Mouse (Mus musculus) hindbrain, embryonic 13.5 days (tissue): Measurements from ENCODE around the gene Pde4dip. TPM values are rescaled to one million over a fixed set of nuclear protein-coding genes. Genes with fewer than 3 reads are reported as not detected.

Experiments
- ATAC-seq: fragments of 200-750 bp; cut with Nextera tagmentation; 2 replicates; pipeline ENCODE4 v1.8.0; 2017; ENCODE audit warnings: moderate TSS enrichment; ENCODE audit not compliant: low FRiP score
- H3K27ac ChIP-seq: fragments of 300-500 bp; sonication (generic); 2 replicates; pipeline ENCODE4 v1.5.1; 2015; ENCODE audit warnings: inconsistent platforms, mild to moderate bottlenecking, moderate library complexity
- H3K27me3 ChIP-seq: fragments of 300-500 bp; sonication (generic); 2 replicates; pipeline ENCODE4 v1.6.1; 2015; ENCODE audit warnings: mild to moderate bottlenecking, inconsistent platforms
- H3K36me3 ChIP-seq: fragments of 300-500 bp; sonication (generic); 2 replicates; pipeline ENCODE4 v1.6.1; 2015; ENCODE audit warnings: mild to moderate bottlenecking, inconsistent platforms
- H3K4me1 ChIP-seq: fragments of 300-500 bp; sonication (generic); replicated peaks from 2 replicates; pipeline ENCODE4 v1.6.1; 2015; ENCODE audit warnings: inconsistent platforms
- H3K4me2 ChIP-seq: fragments of 300-500 bp; sonication (generic); 2 replicates; pipeline ENCODE4 v1.6.1; 2015; ENCODE audit warnings: inconsistent platforms, mild to moderate bottlenecking, moderate library complexity
- H3K4me3 ChIP-seq: fragments of 300-500 bp; sonication (generic); 2 replicates; pipeline ENCODE4 v1.5.1; 2015; ENCODE audit warnings: mild to moderate bottlenecking, inconsistent platforms
- H3K9ac ChIP-seq: fragments of 300-500 bp; sonication (generic); 2 replicates; pipeline ENCODE4 v1.6.1; 2015; ENCODE audit warnings: mild to moderate bottlenecking, inconsistent platforms
- H3K9me3 ChIP-seq: fragments of 300-500 bp; sonication (generic); 2 replicates; pipeline ENCODE4 v1.6.1; 2016; ENCODE audit warnings: inconsistent platforms
- WGBS: fragments of 180-500 bp; shearing (Covaris S2); methylation state at CpG from one replicate; pipeline ENCODE4 v1.1.7; 2015; 5-methylcytosine and 5-hydroxymethylcytosine counted together
- polyA plus RNA-seq: library from polyadenylated mRNA; unstranded; fragments of >200 nt; fragmentation: Nextera tagmentation; extraction: Ambion mirVana; gene quantifications from 2 replicates; pipeline ENCODE4 v1.2.1, GENCODE M21; 2015

Gene Pde4dip
- polyA plus RNA-seq, 1 experiment from 2014 or later = 60.4 TPM

DNA sequence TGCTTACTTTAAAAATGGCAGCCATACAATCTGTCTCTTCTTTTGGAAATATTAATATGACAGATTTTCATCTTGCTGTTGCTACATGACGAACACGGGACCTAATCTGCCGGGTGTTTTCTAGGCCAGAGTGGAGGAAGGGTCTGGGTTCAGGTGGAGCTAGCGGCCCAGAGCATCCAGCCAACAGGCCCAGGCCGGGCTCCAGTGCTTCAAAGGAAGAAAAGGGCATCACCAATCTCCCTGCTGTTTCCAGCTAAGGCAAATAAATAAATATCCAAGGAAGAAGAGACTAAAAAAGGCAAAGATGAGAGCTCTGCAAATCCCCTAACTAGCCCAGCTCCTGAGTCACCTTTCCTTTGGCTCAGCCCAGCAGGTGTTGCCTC is 731 bp downstream of the Pde4dip start:
- peak overlapping the region; percentile 56 for H3K4me3 ChIP-seq
- WGBS = 66% methylated on average over 5 of the region's 5 CpGs
- peak overlapping the region; percentile 80 for H3K9ac ChIP-seq
- peak overlapping the region; percentile 81 for H3K27ac ChIP-seq
- H3K36me3 ChIP-seq = no peaks in the 10 kb centered on the region
- H3K4me2 ChIP-seq = peak overlapping the region; percentile 63
- ATAC-seq = peak; percentile 57
- peaks cover 12% of the 10 kb centered on the region for H3K4me1 ChIP-seq
- no peaks in the 10 kb centered on the region for H3K9me3 ChIP-seq
- H3K27me3 ChIP-seq = peaks cover 18% of the 10 kb centered on the region

DNA sequence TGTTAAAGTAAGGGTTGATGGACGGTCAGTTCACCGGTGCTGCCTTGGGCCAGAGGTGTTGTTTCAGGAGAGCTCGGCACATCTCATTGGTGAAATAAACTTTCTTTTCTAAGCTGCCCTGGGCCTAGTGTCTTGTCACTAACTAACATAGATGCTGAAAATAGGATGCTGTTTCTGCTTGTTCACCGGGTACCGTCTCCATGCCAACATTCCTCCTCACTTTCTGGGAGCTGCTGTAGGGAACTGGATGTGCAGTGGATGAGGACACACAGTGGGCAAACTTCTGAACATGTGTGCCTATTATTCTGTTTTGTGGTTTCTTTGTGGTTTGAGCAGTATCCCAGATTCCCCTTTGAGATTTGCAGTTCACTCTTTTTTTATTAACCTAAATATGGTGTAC is 6.9 kb downstream of the Pde4dip start:
- Histone ChIP-seq H3K27me3 (no peaks in the 10 kb centered on the region), H3K9ac (no peak overlapping the region), H3K4me2 (no peak overlapping the region), H3K36me3 (no peaks in the 10 kb centered on the region), H3K27ac (no peak overlapping the region), H3K4me3 (no peak overlapping the region), H3K4me1 (0 out of 2 replicates have a peak, but pooled peaks cover 1% of the 10 kb centered on the region), H3K9me3 (no peaks in the 10 kb centered on the region)
- WGBS = 97% methylated on average over 5 of the region's 5 CpGs
- ATAC-seq = no peak

DNA sequence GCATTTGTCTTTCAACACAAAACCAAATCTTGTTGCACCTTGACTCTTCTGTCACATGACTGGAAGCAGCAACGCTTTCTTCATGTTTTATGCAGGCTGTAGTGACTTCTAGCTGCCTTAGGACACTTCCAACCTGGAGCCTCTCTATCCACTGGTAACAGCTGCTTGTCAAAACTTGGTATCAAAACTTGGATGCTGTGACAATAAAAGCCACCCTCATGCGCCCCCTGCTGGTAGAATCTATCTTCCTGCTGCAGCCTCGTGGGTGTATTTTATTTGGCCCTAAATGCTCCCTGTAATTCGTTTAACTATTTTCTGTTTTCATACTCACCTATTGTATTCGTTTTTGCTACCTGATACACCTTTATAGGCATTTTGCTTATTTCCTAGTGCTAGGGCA is 9.3 kb downstream of the Pde4dip start:
- no peaks in the 10 kb centered on the region for H3K36me3 ChIP-seq
- no peak overlapping the region for H3K4me2 ChIP-seq
- H3K27ac ChIP-seq = no peak overlapping the region
- WGBS = 21% methylated on average over 5 of the region's 5 CpGs
- H3K27me3 ChIP-seq = no peaks in the 10 kb centered on the region
- no peak overlapping the region for H3K4me3 ChIP-seq
- ATAC-seq = 0 out of 2 replicates have a peak, but pooled peaks have one; percentile 38
- H3K9ac ChIP-seq = no peak overlapping the region
- peaks cover 8% of the 10 kb centered on the region for H3K4me1 ChIP-seq
- no peaks in the 10 kb centered on the region for H3K9me3 ChIP-seq

DNA sequence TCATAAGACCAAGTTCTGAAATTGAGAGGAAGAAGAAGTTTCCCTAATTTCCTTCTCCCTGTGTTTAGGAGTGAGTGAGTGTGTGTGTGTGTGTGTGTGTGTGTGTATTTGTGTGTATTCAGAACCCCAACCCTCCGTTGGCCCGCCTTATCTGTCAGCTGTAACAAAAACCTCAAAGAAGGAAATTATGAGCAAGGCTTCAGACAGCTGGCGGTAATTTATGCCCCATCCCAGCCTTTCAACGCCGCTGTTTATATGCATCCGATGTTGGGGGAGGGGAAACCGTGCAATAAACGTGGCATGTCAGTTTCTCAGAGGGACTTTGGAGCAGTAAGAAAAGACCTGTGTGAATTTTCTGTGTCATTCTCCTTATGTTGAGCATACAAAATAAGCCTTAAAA is 12.2 kb downstream of the Pde4dip start:
- 17% methylated on average over 8 of the region's 8 CpGs for WGBS
- Histone ChIP-seq H3K27me3 (no peaks in the 10 kb centered on the region), H3K36me3 (no peaks in the 10 kb centered on the region), H3K9me3 (no peaks in the 10 kb centered on the region), H3K4me1 (peaks cover 8% of the 10 kb centered on the region), H3K4me2 (no peak overlapping the region), H3K27ac (no peak overlapping the region), H3K4me3 (no peak overlapping the region), H3K9ac (no peak overlapping the region)
- no peak for ATAC-seq

DNA sequence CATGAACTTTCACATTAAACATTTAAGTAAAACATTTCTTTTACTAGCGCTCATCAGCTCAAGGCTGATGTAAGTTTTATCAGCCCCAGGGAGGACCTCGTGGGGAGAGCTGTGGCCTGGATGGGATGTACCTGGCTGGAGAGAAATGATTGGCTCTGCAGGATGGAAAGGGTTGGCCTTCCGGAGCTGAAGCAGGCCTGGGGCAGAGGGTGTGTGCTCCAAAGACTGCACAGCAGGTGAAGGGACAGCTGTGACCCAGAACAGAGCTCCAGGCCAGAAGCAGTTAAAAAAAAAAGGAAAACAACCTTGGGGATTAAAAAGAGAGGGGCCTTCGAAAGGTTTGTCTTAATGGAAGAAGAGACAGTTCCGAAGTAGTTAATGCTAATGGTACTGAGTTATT is 13.7 kb downstream of the Pde4dip start:
- Histone ChIP-seq H3K4me1 (peaks cover 8% of the 10 kb centered on the region), H3K4me3 (no peak overlapping the region), H3K9ac (no peak overlapping the region), H3K4me2 (no peak overlapping the region), H3K27ac (no peak overlapping the region), H3K36me3 (no peaks in the 10 kb centered on the region), H3K27me3 (peaks cover 4% of the 10 kb centered on the region), H3K9me3 (no peaks in the 10 kb centered on the region)
- no peak for ATAC-seq
- 29% methylated on average over 5 of the region's 5 CpGs for WGBS

DNA sequence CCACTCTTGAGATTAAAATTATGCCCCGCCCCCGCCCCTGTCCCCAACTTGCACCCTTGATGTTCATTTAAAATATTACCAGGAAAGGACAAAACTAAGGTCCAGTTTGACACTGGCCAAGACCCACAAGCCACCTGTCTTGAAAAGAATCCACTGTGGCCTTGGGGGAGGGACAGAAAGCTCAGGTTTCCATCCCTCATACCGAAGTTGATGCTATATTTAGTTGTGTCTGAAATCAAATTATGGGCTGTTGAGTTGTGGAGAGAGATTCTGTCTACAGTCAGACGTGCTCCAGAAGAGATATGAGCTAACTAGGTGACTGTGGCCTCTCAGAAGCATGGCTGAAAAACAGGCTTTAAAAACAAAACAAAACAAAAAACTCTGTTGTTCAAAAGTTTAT is 18.8 kb downstream of the Pde4dip start:
- H3K4me2 ChIP-seq = no peak overlapping the region
- no peak for ATAC-seq
- WGBS = 85% methylated on average over 4 of the region's 4 CpGs

GRCm38 (mm10) chr3:97868733-97869132 is 19.8 kb downstream of the Pde4dip start:
- Histone ChIP-seq H3K36me3 (no peaks in the 10 kb centered on the region), H3K4me3 (peak overlapping the region; percentile 59; the same call in 1 of the 2 replicates), H3K4me1 (peaks cover 9% of the 10 kb centered on the region), H3K4me2 (no peak overlapping the region), H3K9ac (no peak overlapping the region), H3K9me3 (no peaks in the 10 kb centered on the region), H3K27ac (no peak overlapping the region), H3K27me3 (peaks cover 38% of the 10 kb centered on the region)
- WGBS = 57% methylated on average over 5 of the region's 5 CpGs
- ATAC-seq = no peak

More for the DNA sequence above, 18.8 kb downstream of the Pde4dip start:
- Histone ChIP-seq H3K9me3 (no peaks in the 10 kb centered on the region), H3K9ac (no peak overlapping the region), H3K36me3 (no peaks in the 10 kb centered on the region), H3K4me1 (peaks cover 9% of the 10 kb centered on the region), H3K27ac (no peak overlapping the region), H3K27me3 (peaks cover 38% of the 10 kb centered on the region), H3K4me3 (no peak overlapping the region)

- H3K9me3 ChIP-seq = no peaks in the 10 kb centered on the region
- 3% methylated on average over 42 of the region's 42 CpGs for WGBS
Measured at GRCm38 (mm10) chr3:97868024-97868689, 20.4 kb downstream of the Pde4dip start.

GRCm38 (mm10) chr3:97867221-97868023 is 21.1 kb downstream of the Pde4dip start:
- WGBS = 3% methylated on average over 26 of the region's 28 CpGs
- peak overlapping the region; percentile 96 for H3K4me2 ChIP-seq
- H3K36me3 ChIP-seq = no peaks in the 10 kb centered on the region
- ATAC-seq = peak; percentile 83
- H3K4me3 ChIP-seq = peak overlapping the region; percentile 59
- peaks cover 9% of the 10 kb centered on the region for H3K4me1 ChIP-seq
- H3K27me3 ChIP-seq = peaks cover 38% of the 10 kb centered on the region
- H3K9ac ChIP-seq = peak overlapping the region; percentile 81
- H3K9me3 ChIP-seq = no peaks in the 10 kb centered on the region
- 0 out of 2 replicates have a peak overlapping the region, but pooled peaks have one; percentile 31 for H3K27ac ChIP-seq

More at GRCm38 (mm10) chr3:97868024-97868689, 20.4 kb downstream of the Pde4dip start:
- peaks cover 38% of the 10 kb centered on the region for H3K27me3 ChIP-seq
- ATAC-seq = peak; percentile 89
- H3K4me2 ChIP-seq = peak overlapping the region; percentile 96
- H3K4me1 ChIP-seq = peaks cover 9% of the 10 kb centered on the region
- H3K9ac ChIP-seq = peak overlapping the region; percentile 81
- H3K4me3 ChIP-seq = peak overlapping the region; percentile 59
- 0 out of 2 replicates have a peak overlapping the region, but pooled peaks have one; percentile 31 for H3K27ac ChIP-seq
- H3K36me3 ChIP-seq = no peaks in the 10 kb centered on the region

- Histone ChIP-seq H3K36me3 (no peaks in the 10 kb centered on the region), H3K9me3 (no peaks in the 10 kb centered on the region), H3K4me3 (peak overlapping the region; percentile 59), H3K27ac (no peak overlapping the region), H3K4me2 (peak overlapping the region; percentile 96), H3K9ac (peak overlapping the region; percentile 81), H3K27me3 (peaks cover 38% of the 10 kb centered on the region), H3K4me1 (peaks cover 9% of the 10 kb centered on the region)
- no peak for ATAC-seq
- 73% methylated on average over 4 of the region's 4 CpGs for WGBS
Measured at GRCm38 (mm10) chr3:97866696-97867095, 21.8 kb downstream of the Pde4dip start.

GRCm38 (mm10) chr3:97860820-97861451 is 27.6 kb downstream of the Pde4dip start:
- no peak for ATAC-seq
- H3K4me1 ChIP-seq = no peaks in the 10 kb centered on the region
- H3K4me3 ChIP-seq = no peak overlapping the region
- peaks cover 4% of the 10 kb centered on the region; the same call in 1 of the 2 replicates for H3K27me3 ChIP-seq
- no peaks in the 10 kb centered on the region for H3K9me3 ChIP-seq
- no peak overlapping the region for H3K27ac ChIP-seq
- H3K36me3 ChIP-seq = no peaks in the 10 kb centered on the region
- no peak overlapping the region for H3K4me2 ChIP-seq
- WGBS = 92% methylated on average over 7 of the region's 7 CpGs
- no peak overlapping the region for H3K9ac ChIP-seq

DNA sequence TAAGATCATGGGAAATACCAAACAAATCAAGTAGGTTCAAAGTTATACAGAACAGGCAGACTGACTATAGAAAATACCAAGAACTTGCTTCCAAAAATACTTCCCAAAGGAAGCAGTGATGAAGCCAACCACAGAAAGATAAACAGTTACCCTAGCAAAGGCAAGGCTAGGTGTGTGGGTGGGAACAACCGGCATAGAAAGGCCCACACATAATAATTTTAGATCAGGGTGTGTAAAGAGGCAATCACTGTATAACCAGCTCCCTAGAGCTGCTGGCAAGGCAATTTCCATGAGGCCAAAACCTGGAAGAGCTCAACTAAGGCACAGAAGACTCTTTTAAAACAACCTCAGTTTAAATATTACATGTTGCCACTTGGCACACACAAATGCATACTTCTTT is 29.1 kb downstream of the Pde4dip start:
- Histone ChIP-seq H3K9me3 (no peaks in the 10 kb centered on the region), H3K27me3 (no peaks in the 10 kb centered on the region), H3K4me2 (no peak overlapping the region), H3K4me3 (no peak overlapping the region), H3K36me3 (no peaks in the 10 kb centered on the region), H3K9ac (no peak overlapping the region), H3K27ac (no peak overlapping the region), H3K4me1 (peaks cover 8% of the 10 kb centered on the region)
- WGBS = 82% methylated on average over 1 of the region's 1 CpGs
- ATAC-seq = no peak
